Mouse (Mus musculus): ENCODE data around the gene Kcnc1.

Kcnc1 gene

GRCm38 (mm10) chr7:46396231-46396927 lies at the start of gene Kcnc1:
Gene Kcnc1, plus strand, starts transcription at chr7:46396497.
- DNase-seq = peak; percentile 79

- no peak for DNase-seq
Measured at GRCm38 (mm10) chr7:46347692-46348091, 48.6 kb upstream of the Kcnc1 start.

- DNase-seq = peak; percentile 20
Measured at GRCm38 (mm10) chr7:46348813-46349212, 47.5 kb upstream of the Kcnc1 start.

- DNase-seq = no peak
Measured at GRCm38 (mm10) chr7:46350119-46350702, 46.1 kb upstream of the Kcnc1 start.

GRCm38 (mm10) chr7:46352748-46353147 lies 43.5 kb upstream of the Kcnc1 start:
- no peak for DNase-seq

- DNase-seq = no peak
Measured at GRCm38 (mm10) chr7:46353216-46353615, 43.1 kb upstream of the Kcnc1 start.

- no peak for DNase-seq
Measured at GRCm38 (mm10) chr7:46353875-46354274, 42.4 kb upstream of the Kcnc1 start.

- DNase-seq = no peak
Measured at GRCm38 (mm10) chr7:46361776-46362175, 34.5 kb upstream of the Kcnc1 start.

- DNase-seq = peak; percentile 46
Measured at GRCm38 (mm10) chr7:46364154-46364553, 32.1 kb upstream of the Kcnc1 start.

GRCm38 (mm10) chr7:46365810-46366209 lies 30.5 kb upstream of the Kcnc1 start:
- DNase-seq = no peak

- no peak for DNase-seq
Measured at GRCm38 (mm10) chr7:46371104-46371503, 25.2 kb upstream of the Kcnc1 start.

- DNase-seq = no peak
Measured at GRCm38 (mm10) chr7:46376172-46377007, 19.9 kb upstream of the Kcnc1 start, which contains the start of gene Myod1. Gene Myod1, plus strand, starts transcription at chr7:46376474.

- no peak for DNase-seq
Measured at GRCm38 (mm10) chr7:46377008-46377346, 19.3 kb upstream of the Kcnc1 start.

GRCm38 (mm10) chr7:46378123-46378522 lies 18.2 kb upstream of the Kcnc1 start:
- DNase-seq = no peak

GRCm38 (mm10) chr7:46378983-46379382 lies 17.3 kb upstream of the Kcnc1 start:
- peak; percentile 65 for DNase-seq

GRCm38 (mm10) chr7:46380625-46381024 lies 15.7 kb upstream of the Kcnc1 start:
- no peak for DNase-seq

- DNase-seq = no peak
Measured at GRCm38 (mm10) chr7:46387430-46387829, 8.9 kb upstream of the Kcnc1 start.

- DNase-seq = no peak
Measured at GRCm38 (mm10) chr7:46389456-46390085, 6.7 kb upstream of the Kcnc1 start.

GRCm38 (mm10) chr7:46390226-46390625 lies 6.1 kb upstream of the Kcnc1 start:
- DNase-seq = no peak

- DNase-seq = no peak
Measured at GRCm38 (mm10) chr7:46391701-46392100, 4.6 kb upstream of the Kcnc1 start.

- DNase-seq = peak; percentile 84
Measured at GRCm38 (mm10) chr7:46393116-46393515, 3.2 kb upstream of the Kcnc1 start.

GRCm38 (mm10) chr7:46393718-46394511 lies 2.4 kb upstream of the Kcnc1 start:
- no peak for DNase-seq

All from right cerebral cortex, adult 18-20 months (tissue).